Mouse (Mus musculus): Measurements from ENCODE around the gene Fam192a.
A peak's percentile ranks its signal among the peaks of the same experiment; 100 is the strongest.

The Fam192a gene

DNA sequence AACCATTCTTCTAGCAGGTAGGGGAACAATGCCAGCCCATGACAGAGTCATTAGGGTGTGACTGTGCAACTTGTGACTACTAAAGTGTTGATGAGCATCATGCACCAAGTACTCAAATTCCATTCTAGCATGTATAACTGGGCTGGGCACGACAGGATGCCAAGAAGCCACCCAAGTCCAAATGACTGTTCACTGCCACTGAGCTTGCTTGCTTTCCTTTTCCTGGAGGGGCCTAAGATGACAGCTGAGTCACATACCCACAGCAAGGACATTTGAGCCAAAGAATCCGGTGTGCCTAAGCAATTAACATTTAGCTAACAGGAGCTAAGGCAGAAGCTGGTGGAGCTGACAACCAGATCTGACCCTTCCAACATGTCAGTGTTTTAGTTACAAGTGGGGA lies 29.9 kb downstream of the Fam192a start:
- DNase-seq (ENCODE audit: extremely low spot score), result no peak

DNA sequence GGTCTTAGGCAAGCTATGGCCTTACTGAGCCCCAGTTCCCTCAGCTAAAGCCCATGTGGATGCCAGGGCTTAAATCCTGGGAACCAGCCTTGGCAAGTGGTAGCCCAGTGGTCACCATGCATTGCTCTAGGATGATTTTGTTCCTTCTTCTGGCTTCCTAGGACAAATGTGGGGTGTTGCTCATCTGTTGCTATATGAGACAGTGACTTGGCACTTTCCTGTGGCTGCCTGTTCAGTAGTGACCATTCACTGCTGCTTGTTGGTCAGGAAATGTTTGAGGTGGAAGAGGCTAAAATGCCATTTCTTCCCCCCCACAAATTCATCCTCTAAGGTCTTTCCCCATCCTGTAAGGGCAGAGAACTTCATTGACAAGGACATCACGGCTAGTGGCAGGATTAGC lies 32.4 kb downstream of the Fam192a start:
- no peak for DNase-seq (ENCODE audit: extremely low spot score)

DNA sequence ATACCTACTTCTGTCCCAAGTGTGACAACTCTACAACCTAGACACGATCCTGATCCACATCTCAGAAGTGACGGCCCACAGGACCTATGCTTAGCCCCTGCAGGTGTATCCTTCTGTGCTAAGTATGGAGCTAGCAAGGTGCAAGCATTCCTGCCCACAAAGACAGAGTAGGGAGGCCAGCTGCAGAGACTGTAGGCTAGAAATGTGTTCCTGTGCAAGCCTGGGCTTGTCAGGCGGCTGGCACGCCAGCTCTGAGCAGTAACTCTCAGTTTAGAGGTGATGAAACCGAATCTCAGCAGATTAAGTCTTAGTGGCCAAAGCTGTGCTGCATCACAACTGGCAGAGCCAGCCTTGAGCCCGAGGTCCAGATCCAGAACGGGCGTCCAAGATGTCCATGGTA lies 33.7 kb downstream of the Fam192a start:
- DNase-seq (ENCODE audit: extremely low spot score), result no peak

DNA sequence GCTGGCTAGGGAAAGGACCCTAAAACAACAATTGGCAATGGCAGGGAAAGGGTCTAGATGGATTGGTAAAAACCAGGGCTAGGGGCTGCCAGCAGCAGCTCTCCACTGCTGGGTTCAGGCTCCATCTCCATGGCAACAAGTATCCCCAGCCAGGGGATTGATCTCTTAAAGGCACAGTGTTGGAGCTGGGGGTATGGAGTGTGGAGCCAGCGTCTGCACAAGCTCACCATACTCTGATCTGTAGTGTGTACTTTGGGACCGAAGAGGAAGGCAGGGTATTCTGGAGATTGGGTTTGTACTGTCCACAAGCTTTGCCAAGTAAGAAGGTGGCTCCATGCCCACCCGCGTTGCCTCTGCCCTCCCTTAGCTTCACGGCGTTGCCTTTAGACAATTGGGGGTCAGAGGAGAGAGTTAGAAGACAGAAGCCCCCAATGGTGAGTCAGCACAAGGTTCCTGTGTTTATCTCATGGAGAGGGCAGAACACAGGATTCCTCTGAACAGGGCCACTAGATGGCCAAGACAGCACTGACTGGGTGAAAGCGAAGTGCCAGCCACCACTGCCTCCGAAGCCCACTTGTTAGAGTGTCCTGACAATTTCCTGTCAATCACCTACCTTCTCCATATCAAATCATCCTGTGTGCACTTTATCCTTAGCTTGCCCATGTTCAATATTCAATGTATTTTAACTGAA lies 34.5 kb downstream of the Fam192a start:
- DNase-seq (ENCODE audit: extremely low spot score), result peak; percentile 33

DNA sequence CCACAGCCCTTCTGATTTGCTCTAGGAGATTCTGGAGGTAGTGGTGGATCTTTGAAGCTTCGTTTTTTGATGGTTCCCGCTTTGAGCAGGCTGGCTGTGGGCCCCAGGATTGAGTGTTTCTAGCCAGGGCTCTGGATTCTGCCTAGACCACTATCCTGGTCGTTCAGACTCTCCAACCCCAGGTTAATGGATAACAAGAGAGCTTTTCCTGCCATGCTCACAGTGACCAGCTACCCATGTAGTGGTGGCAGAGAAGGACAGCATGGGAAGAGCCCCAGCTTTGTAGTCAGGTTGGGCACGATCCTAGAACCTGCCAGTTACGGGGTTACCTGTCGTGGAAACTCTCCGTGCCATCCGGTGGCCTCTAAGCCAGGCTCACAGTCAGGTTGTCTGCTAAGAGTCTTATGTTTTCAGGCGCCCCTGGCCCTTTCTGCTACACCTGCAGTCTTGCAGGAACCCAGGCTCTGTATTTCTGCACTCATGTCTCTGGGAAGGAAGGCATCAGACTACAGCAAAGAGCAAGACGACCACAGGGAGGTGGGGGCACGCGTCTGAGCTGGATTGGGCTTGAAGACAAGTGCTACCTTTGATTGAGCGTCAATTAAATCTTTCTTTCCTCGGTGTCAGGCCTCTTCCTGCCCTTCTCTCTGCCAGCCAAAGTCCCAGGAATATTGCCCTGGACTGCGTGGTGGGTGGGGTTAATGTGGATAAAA lies 35.2 kb downstream of the Fam192a start:
- DNase-seq (ENCODE audit: extremely low spot score), result no peak

DNA sequence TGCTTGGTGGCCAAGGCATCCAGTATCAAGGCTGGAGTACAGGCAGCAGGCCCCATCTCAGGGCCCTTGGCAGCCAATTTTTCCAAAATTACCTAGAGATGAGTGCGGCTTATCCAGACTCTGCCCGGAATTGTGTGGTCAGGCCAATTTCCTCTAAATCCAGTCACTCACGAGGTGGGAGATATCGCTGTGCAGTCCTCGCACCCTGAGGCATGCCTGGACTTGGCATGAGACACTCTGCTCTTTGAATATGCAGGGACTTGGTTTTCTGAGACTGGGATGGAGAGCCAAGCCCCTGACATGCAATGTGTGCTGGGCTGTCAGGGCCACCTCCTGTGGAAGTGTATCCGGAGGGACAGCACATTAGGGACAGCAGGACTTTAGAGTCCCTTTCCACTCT lies 35.8 kb downstream of the Fam192a start:
- no peak for DNase-seq (ENCODE audit: extremely low spot score)

DNA sequence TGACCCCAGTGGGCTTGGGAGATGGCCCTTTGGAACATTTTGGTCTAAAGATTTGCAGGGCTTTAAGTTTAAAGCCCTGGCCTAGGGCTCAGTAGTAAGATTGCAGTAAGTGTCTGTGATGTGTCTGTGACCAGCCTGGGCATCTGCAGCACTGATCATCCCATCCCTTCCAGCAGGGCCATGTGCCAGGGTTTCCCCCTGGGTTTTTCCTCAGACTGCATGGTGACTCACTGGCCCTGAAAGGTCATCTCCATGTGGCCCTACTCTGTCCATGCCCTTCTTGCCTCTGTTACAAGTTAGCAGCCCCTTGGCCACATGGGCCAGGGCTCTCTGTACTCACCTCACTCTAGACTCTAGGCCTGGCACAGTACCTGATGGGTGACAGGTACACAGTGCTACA lies 37.4 kb downstream of the Fam192a start:
- no peak for DNase-seq (ENCODE audit: extremely low spot score)

DNA sequence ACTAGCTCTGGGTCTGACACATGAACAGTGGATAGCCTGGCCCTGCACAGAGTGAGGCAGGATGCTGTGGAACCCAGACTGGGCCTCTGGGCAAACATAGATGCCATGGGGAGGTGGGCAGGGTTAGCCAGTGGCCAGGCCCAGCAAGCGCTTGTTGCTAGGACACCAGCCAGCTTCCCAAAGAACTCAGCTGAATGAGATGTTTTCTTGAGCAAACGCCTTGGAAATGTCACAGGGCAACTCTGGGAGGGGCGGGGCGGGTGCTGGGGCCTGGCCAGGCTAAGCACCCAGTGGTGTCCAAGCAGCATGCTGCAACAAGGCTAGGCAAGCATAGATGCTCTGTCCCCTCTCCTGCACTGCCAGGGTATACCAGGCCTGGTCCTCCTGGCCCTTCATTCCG lies 40.5 kb downstream of the Fam192a start:
- DNase-seq (ENCODE audit: extremely low spot score), result peak; percentile 22

DNA sequence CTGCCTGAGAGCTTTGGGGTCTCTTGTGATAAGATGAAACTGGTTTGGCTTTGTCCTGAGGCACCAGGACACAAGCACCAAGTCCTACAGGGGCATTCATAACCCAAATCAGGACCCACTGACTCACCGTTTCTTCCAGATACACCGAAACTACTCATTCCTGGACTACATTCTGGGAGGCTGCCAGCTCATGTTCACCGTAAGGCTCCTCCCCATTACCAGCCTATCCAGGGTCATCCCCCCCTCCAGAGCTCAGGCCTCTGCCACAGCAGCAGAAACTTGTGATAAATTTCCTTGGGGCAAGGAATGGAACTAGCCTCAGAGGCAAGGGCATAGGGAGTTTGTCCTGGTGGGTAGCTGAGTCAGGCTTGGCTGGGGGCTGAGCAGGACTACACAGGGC lies 44.5 kb downstream of the Fam192a start:
- DNase-seq (ENCODE audit: extremely low spot score), result no peak

DNA sequence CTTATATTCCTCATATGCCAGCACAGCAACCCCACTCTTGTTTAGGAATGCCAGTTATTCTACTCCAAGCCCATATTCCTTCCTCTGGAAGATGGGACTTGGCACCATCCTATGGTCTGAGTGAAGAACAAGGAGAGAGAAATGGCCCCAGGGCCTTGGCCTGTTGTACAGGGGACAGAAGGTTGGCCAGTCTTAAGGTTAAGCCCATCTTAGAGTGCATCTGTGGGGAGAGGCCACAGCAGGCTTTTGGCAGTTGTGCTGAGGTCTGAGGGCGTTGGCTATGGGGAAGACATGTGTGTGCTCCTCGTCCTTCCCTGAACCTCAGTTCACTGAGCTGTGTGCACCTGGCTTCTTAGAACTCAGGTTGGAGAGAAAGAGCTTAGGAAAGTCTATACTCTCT lies 49.1 kb downstream of the Fam192a start:
- DNase-seq (ENCODE audit: extremely low spot score), result no peak

DNA sequence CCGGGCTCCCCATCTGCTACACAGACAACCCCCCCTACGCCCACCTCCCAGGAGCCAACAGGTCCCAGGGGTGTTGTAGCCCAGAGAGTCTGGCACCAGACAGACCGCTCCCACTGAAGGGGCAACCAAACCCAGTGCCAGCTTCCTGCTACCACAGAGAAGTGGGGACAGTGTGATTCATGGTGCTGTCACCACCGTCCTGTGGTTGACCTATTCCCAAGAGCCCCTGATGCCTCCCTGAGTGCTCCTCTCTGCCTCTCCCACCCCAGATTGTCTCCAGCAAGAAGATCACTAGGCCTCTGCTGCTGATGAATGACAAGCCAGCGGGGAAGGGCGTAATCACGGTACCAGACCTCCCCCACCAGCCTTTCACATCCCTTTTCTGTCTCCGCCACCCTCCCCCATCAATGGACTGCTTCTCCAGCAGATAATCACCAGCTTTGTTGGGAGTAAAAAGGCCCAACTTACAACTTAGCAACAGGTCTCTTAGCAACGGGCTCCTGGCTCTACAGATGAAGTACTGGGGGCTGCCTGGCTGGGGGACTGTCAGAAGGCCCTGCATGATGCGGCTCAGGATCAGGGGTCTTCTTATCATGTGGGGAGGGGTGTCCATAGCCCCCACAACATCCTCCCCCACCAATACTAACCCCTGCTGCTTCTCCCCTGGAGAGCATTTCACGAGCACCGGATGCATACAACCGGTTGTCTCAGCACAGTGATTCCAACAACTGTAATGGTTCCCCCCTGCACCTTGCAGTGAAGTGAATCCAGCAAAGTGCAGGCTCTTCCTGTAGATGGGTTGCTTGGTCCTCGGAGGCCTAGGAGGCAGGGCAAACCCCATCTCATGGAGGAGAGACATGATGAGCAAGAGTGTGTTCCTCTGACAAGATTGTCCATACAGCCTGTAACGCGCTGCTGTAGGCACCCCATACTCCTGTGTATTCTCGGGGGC lies 50.0 kb downstream of the Fam192a start:
- peak; percentile 79 for DNase-seq (ENCODE audit: extremely low spot score)

DNA sequence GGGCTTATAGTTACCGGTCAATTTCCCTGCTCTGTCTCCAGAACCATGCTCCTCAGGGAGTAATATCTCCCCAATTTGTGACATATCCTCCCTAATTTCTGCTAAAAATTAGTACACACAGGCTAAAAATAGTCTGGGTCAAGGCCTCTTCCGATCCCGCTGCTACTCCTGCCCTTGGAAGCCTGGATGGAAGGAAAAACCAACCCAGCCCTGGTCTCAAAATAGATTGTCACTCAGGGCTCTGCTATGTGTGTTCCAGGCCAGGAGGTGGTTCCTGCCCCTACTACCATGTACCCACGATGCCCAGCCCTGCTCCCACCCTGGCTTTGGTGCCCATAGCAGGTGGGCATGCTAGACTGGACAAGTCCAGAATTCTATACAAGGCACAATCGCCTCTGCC lies 51.8 kb downstream of the Fam192a start:
- DNase-seq (ENCODE audit: extremely low spot score), result no peak

DNA sequence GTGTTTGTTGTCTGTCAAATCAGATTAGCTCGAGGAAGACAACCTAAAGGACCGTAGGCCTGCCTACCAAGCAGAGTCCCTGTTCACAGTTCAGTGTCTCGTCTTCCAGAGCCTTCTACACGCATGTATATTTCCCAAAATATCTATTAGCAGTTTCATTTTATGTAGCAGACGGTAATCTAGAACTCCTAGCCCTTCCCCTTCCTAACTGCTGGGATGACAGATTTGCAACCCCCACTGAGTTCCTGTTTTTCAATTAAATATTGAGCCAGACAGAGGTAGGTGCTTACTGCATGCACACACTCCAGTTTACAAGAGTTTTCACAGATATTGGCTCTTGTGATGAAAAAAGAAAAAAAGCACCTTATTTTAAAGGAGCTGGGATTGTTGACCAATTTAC lies 52.3 kb downstream of the Fam192a start:
- no peak for DNase-seq (ENCODE audit: extremely low spot score)

DNA sequence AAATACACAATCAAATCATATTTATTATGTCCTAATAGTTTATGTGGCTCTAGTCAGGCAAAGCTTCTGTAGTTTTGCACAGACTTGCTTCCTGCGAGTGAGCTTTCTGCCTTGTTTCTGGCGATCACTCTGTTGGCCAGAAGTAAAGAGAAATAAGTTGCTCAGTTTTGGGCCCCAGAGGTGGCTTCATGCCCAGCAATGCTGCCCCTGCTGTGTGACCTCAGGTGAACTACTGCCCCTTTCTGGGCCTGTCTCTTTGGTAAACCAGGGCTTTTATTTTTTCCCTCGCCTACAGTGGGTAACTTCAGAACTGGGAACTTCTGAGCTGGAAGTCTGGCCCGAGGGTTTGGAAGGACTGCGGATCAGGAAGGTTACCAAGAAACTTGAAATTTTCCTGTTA lies 52.8 kb downstream of the Fam192a start:
- DNase-seq (ENCODE audit: extremely low spot score), result no peak

DNA sequence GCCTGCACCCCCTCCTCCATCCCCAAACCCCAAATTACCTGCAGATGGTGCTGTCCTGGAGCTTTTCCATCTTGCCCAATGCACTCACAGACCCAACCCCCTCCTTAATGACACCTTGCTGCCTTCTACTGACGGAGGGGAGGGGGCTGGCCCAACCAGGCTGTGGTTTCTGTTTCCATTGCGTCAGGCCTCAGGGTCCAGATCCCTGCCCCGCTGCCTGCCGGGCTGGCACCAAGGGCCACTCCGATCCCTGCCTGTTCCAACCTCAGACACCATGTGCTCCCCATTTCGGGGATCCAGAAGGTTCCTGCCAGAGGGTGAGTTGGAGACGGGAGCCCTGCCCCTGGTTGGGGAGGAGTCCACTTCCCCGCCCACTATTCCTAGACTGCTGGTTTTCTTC lies 57.8 kb downstream of the Fam192a start:
- no peak for DNase-seq (ENCODE audit: extremely low spot score)

DNA sequence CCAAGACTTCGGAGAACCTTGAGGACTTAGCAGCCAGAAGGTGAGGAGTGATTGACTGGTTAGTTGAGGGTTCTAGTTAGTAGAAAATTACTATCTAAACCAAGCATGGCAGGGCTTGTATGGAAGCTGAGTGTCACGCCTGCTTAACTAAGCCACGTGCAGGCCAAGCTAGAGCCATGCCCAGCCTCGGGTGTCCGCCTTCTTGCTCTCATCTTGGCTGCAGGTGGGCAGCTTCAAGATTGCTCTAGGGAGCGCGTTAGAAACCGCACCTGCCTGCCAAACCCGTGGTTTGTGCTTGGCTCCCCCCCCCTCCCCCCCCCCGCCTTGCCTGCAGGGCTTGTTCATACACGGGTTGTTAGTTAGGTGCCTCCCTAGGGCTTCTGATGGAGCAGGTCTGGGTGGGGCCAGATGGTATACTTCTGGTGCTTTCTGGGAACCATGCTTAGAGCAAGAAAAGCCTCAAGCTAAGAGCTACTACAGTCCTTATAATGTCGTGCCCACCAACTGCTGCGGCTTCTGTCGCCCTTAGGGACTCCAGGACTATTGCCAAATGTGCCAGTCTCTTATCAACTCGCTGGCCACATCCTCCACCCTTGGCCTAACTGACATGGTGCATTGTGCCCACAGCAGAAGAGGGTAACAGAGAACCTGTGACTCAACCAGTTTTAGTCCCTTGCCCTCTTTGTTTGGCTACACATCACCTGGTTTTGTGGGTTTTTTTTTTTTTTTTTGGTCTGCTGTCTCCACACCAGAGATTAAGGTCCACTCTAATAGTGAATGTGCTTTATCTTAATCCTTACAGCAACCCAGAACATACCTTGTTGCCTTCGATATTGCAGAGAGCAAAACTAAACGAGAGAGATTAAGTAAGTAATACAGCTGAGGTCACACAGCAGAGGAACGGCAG lies 60.7 kb downstream of the Fam192a start:
- no peak for DNase-seq (ENCODE audit: extremely low spot score)

DNA sequence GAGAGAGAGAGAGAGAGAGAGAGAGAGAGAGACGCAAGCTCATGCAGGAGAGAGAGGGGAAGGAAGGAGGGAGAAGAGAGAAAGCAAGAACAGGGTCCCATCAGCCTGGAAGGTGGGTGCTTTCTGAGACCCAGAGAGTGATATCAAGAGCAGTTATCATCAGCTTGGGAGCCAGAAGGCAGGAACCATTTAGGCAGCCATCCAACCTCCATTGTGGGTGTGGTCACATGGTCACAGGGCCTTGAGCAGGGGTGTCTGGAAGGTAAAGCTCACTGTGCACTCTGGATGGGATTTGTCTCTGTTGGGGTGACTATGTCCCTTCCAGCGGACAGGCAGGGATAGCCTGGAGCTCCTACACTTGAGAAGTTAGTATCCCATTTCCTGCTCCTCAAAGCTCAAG lies 61.8 kb downstream of the Fam192a start:
- no peak for DNase-seq (ENCODE audit: extremely low spot score)

DNA sequence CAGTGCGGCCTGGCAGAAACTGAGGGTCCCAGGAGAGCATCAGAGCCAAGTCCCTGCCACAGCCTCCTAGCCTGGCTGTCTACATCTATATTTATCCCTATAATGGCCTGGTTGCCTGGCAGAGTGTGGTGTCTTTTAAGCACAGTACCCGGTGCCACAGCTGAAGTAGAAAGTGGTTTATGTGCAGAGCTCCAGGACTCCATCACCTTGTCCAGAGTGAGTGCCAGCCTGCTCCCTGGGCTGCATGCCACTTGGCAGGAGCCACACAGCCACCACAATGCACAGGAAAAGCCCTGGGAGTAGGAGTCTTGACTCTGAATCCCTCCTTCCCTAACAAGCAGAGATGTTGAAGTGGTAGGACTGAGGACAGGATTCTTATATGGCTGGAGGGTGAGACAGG lies 64.3 kb downstream of the Fam192a start:
- no peak for DNase-seq (ENCODE audit: extremely low spot score)

DNA sequence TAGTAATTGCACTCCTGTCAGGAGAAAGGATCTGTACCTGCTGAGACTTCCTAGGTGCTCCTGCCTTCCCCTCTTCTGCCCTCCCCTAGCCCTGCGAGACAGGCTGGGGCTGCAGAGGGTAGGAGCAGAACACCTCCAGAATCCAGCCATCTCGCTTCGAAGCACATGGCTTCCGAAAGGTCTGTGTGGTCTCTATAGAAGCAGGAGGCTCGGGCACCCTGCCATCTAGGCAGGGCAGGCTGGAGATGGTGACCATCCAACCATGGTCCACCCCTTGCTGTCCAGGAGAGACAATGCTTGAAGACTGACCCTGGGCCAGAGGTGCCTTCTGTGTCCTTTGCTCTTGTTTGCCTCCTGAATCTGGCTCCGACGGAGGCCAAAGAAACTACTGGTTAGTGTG lies 66.2 kb downstream of the Fam192a start:
- DNase-seq (ENCODE audit: extremely low spot score), result no peak

DNA sequence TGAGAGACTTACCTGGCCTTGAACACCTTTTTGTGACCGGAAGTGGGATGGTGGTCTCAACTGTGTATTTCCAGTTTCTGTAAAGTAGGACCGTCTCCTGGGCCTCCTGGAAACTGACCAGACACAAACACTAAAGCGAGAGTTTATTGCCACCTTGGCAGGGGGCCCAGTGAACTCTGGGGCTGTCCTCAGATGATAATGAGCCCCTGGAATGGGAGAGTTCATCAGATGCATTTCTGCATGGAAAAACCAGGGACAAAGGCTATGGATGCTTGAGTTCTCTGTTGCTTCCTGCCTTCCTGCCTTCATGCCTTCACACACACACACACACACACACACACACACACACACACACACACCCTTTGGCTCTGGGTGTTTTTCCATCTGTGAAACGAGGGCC lies 67.2 kb downstream of the Fam192a start:
- DNase-seq (ENCODE audit: extremely low spot score), result no peak

DNA sequence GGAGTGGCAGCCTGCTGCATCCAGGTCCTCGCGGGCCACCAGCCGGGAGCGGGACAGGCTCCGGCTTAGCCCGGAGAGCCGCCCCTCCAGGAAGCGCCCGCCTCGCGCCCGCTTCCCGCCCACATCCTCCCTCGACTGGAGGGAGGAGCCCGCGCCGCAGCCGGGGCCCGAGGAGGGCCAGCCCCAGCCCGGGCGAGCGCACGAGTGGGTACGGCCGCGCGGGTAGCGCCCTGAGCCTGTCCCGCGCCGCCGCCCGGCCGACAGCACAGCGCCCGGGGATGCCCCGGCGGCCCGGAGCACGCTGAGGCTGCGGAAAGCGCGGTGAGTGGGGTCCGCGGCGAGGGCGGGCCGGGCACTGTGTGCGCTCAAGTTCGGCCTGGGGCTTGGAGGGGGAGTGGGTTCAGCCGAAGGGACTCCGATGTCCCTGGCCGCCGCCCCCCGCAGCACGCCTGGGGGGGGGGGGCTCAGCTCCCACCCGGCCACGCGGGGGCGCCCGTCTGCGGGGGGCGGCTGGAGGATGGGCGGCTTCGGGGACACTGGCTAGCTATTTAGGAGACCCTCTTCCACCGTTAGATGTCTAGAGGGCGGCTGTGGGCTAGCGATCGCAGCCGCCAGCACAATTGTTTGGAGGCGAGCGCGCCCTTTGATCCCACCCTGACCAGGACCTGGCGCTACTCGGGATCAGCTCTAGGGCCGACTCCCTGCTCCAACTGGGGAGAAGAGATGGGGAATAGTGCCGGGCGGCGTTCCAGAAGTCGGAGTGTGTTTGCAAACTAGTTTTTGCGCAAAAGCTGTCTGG lies 68.7 kb downstream of the Fam192a start, which contains the start of gene Cpne2:
TSS of gene Cpne2 (plus strand) at position 118 of the 799 bp plus-strand sequence.
- DNase-seq (ENCODE audit: extremely low spot score), result peak; percentile 80
